Mouse (Mus musculus): ENCODE data around the gene Lgals7.

DNA sequence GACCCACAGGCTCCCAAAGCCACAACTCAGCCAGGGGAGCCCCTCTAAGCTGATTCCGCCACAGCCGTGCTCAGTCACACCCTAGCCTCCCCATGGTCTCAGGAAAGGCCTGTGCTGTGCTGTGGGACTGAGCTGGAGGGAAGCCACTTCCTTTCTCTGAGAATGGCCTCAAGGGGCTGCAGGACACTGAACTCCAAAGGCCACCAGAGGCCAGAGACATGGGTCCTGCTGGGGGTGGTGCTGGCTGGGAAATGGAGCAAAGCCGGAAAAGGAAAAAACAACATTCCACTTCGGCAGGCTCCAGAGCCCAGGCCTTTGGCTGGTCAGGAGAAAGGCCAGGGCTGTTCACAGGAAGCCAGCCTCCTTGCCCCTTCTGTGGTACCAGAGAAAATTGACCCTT, 48.0 kb downstream of the Lgals7 start:
- no peak for TF ChIP-seq CTCF (IDR thresholded peaks at IDR 0.05; ENCODE audit: control insufficient read depth, insufficient read depth, insufficient read length)
- TF ChIP-seq USF1 (IDR thresholded peaks at IDR 0.05; ENCODE audit: low read depth), result no peak
- TF ChIP-seq MAX (IDR thresholded peaks at IDR 0.05), result no peak

Data from C2C12 (cell line).